Mouse (Mus musculus): ENCODE data around the gene Npm3. TPM values are rescaled to one million over a fixed set of nuclear protein-coding genes. Genes with fewer than 3 reads are reported as not detected.

Npm3 gene
- polyA plus RNA-seq, 2 experiments, result 10.6 to 59.0 TPM

GRCm38 (mm10) chr19:45758671-45759070, 9.3 kb upstream of the Npm3 start:
- no peak for ATAC-seq (ENCODE audit: insufficient read depth)
- DNase-seq (ENCODE audit: low read depth in 3 of 3, low spot score in 3 of 3), result no peak
- no peaks in the 10 kb centered on the region for H3K4me1 ChIP-seq (replicated peaks; ENCODE audit: control insufficient read depth in 2 of 2, insufficient read depth in 2 of 2, low read length in 1 of 2)
- no peak overlapping the region for H3K4me3 ChIP-seq (ENCODE audit: insufficient read depth in 1 of 2, low read depth in 2 of 2, low read length in 2 of 2)
- TF ChIP-seq EP300 (IDR thresholded peaks at IDR 0.05; ENCODE audit: low read depth) (no peak), CTCF (IDR thresholded peaks at IDR 0.05; ENCODE audit: low read depth) (no peak)
- no peaks in the 10 kb centered on the region for H3K9me3 ChIP-seq (ENCODE audit: control insufficient read depth, low read length)
- 94% methylated on average over 5 of the region's 5 CpGs for WGBS (ENCODE audit: insufficient replicate concordance)
- peaks cover 88% of the 10 kb centered on the region for H3K36me3 ChIP-seq (replicated peaks; ENCODE audit: control insufficient read depth, insufficient read depth, low read depth)
- H3K27me3 ChIP-seq (ENCODE audit: control insufficient read depth, insufficient read depth, low read length), result no peaks in the 10 kb centered on the region
- H3K4me2 ChIP-seq (ENCODE audit: low read depth), result no peak overlapping the region
- no peak overlapping the region for H3K27ac ChIP-seq
- no peak overlapping the region for H3K9ac ChIP-seq (replicated peaks)

GRCm38 (mm10) chr19:45753551-45753950, 4.2 kb upstream of the Npm3 start:
- peaks cover 61% of the 10 kb centered on the region for H3K36me3 ChIP-seq (replicated peaks; ENCODE audit: control insufficient read depth, insufficient read depth, low read depth)
- H3K9ac ChIP-seq (replicated peaks), result no peak overlapping the region
- H3K27ac ChIP-seq, result no peak overlapping the region
- H3K4me3 ChIP-seq (ENCODE audit: insufficient read depth in 1 of 2, low read depth in 2 of 2, low read length in 2 of 2), result no peak overlapping the region
- ATAC-seq (ENCODE audit: insufficient read depth), result no peak
- no peaks in the 10 kb centered on the region for H3K9me3 ChIP-seq (ENCODE audit: control insufficient read depth, low read length)
- H3K4me1 ChIP-seq (replicated peaks; ENCODE audit: control insufficient read depth in 2 of 2, insufficient read depth in 2 of 2, low read length in 1 of 2), result peaks cover 0 to 4% of the 10 kb centered on the region in 2 experiments; a peak in 1 of 4 replicates
- WGBS (ENCODE audit: insufficient replicate concordance), result 85% methylated on average over 3 of the region's 3 CpGs
- no peak overlapping the region for H3K4me2 ChIP-seq (ENCODE audit: low read depth)
- TF ChIP-seq EP300 (IDR thresholded peaks at IDR 0.05; ENCODE audit: low read depth) (no peak), CTCF (IDR thresholded peaks at IDR 0.05; ENCODE audit: low read depth) (no peak)
- H3K27me3 ChIP-seq (ENCODE audit: control insufficient read depth, insufficient read depth, low read length), result no peaks in the 10 kb centered on the region
- no peak for DNase-seq (ENCODE audit: low read depth in 3 of 3, low spot score in 3 of 3)

DNA sequence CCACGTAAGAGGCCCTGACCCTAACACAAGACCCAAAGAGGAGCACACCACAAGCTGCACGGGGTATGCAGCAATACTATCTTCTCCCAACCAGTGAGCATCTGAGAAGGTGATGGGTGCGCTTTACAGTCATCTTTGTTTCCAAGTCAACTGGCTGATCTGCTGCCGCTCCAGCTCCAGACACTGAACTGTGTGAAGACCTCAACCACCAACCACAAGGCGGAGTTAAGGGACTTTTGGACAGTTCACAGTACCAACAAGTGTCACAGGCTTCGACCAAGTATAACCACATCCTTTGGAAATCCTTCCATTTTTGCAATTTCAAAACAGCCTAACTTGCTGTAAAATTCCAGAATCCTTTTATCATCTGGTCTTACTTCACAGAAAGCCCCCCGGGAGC, 2.5 kb upstream of the Npm3 start:
- H3K4me1 ChIP-seq (replicated peaks; ENCODE audit: control insufficient read depth in 2 of 2, insufficient read depth in 2 of 2, low read length in 1 of 2), result peaks cover 0 to 8% of the 10 kb centered on the region in 2 experiments; a peak in 1 of 4 replicates
- 74% methylated on average over 7 of the region's 7 CpGs for WGBS (ENCODE audit: insufficient replicate concordance)
- ATAC-seq (ENCODE audit: insufficient read depth), result no peak
- H3K27me3 ChIP-seq (ENCODE audit: control insufficient read depth, insufficient read depth, low read length), result no peaks in the 10 kb centered on the region
- H3K36me3 ChIP-seq (replicated peaks; ENCODE audit: control insufficient read depth, insufficient read depth, low read depth), result peaks cover 44% of the 10 kb centered on the region
- no peak for TF ChIP-seq EP300 (IDR thresholded peaks at IDR 0.05; ENCODE audit: low read depth)
- no peak for TF ChIP-seq CTCF (IDR thresholded peaks at IDR 0.05; ENCODE audit: low read depth)
- H3K4me2 ChIP-seq (ENCODE audit: low read depth), result no peak overlapping the region
- H3K4me3 ChIP-seq (ENCODE audit: insufficient read depth in 1 of 2, low read depth in 2 of 2, low read length in 2 of 2), result no peak overlapping the region
- H3K9me3 ChIP-seq (ENCODE audit: control insufficient read depth, low read length), result no peaks in the 10 kb centered on the region
- no peak for DNase-seq (ENCODE audit: low read depth in 3 of 3, low spot score in 3 of 3)
- no peak overlapping the region for H3K27ac ChIP-seq
- no peak overlapping the region for H3K9ac ChIP-seq (replicated peaks)

DNA sequence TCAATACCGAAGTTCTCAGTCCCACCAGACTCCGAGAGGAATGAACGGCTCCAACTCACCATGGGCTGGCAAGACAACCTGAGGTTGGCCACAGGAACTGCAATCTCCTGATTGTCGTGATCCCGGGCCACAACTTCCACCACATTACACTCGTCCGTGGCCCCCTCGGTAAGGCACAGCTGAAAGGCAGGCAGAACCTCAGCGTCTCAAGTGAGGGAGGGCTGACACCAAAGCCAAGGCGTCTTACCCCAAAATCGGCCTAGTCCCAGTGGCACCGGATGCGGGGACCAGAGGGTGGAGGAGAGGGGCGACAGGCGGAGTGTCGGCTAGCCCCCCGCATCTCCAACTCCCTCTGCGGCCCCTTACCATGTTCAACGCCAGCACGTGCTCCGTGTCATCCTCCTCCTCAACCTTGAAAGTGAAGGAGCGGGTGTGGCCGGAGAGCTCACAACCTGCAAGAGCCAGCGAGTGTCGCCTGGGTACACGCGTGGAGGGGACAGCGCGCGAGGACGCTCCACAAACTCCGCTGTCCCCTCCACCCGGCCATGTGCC, 624 bp downstream of the Npm3 start:
- TF ChIP-seq EP300 (IDR thresholded peaks at IDR 0.05; ENCODE audit: low read depth), result no peak
- no peak; the same call in 1 of the 2 replicates for TF ChIP-seq CTCF (IDR thresholded peaks at IDR 0.05; ENCODE audit: low read depth)
- peak overlapping the region; percentile 95 for H3K4me2 ChIP-seq (ENCODE audit: low read depth)
- no peak overlapping the region; the same call in 1 of the 2 replicates for H3K27ac ChIP-seq
- H3K36me3 ChIP-seq (replicated peaks; ENCODE audit: control insufficient read depth, insufficient read depth, low read depth), result peaks cover 17% of the 10 kb centered on the region
- WGBS (ENCODE audit: insufficient replicate concordance), result under 1% methylated on average over 33 of the region's 33 CpGs
- peaks cover 0 to 8% of the 10 kb centered on the region in 2 experiments; a peak in 1 of 4 replicates for H3K4me1 ChIP-seq (replicated peaks; ENCODE audit: control insufficient read depth in 2 of 2, insufficient read depth in 2 of 2, low read length in 1 of 2)
- DNase-seq (ENCODE audit: low read depth in 3 of 3, low spot score in 3 of 3), result no peak
- peaks cover 26% of the 10 kb centered on the region for H3K27me3 ChIP-seq (ENCODE audit: control insufficient read depth, insufficient read depth, low read length)
- peak overlapping the region; percentile 82 for H3K9ac ChIP-seq (replicated peaks)
- no peaks in the 10 kb centered on the region for H3K9me3 ChIP-seq (ENCODE audit: control insufficient read depth, low read length)
- H3K4me3 ChIP-seq (ENCODE audit: insufficient read depth in 1 of 2, low read depth in 2 of 2, low read length in 2 of 2), result peak overlapping the region; percentile 73 to 95
- ATAC-seq (ENCODE audit: insufficient read depth), result peak; percentile 48

GRCm38 (mm10) chr19:45748206-45748605, 1.2 kb downstream of the Npm3 start:
- Histone ChIP-seq H3K4me1 (replicated peaks; ENCODE audit: control insufficient read depth in 2 of 2, insufficient read depth in 2 of 2, low read length in 1 of 2) (peaks cover 0 to 8% of the 10 kb centered on the region in 2 experiments; a peak in 1 of 4 replicates), H3K9me3 (ENCODE audit: control insufficient read depth, low read length) (no peaks in the 10 kb centered on the region), H3K4me2 (ENCODE audit: low read depth) (peak overlapping the region; percentile 95), H3K9ac (replicated peaks) (peak overlapping the region; percentile 82; the same call in 1 of the 2 replicates), H3K4me3 (ENCODE audit: insufficient read depth in 1 of 2, low read depth in 2 of 2, low read length in 2 of 2) (peak overlapping the region; percentile 73 to 95), H3K27me3 (ENCODE audit: control insufficient read depth, insufficient read depth, low read length) (peaks cover 31% of the 10 kb centered on the region), H3K27ac (no peak overlapping the region), H3K36me3 (replicated peaks; ENCODE audit: control insufficient read depth, insufficient read depth, low read depth) (peaks cover 15% of the 10 kb centered on the region)
- no peak for ATAC-seq (ENCODE audit: insufficient read depth)
- WGBS (ENCODE audit: insufficient replicate concordance), result 36% methylated on average over 9 of the region's 9 CpGs
- TF ChIP-seq CTCF (IDR thresholded peaks at IDR 0.05; ENCODE audit: low read depth) (no peak), EP300 (IDR thresholded peaks at IDR 0.05; ENCODE audit: low read depth) (no peak)
- no peak for DNase-seq (ENCODE audit: low read depth in 3 of 3, low spot score in 3 of 3)

Data from liver, embryonic 14.5 days (tissue).